Mouse (Mus musculus): ENCODE data around the gene Ramac.

GRCm38 (mm10) chr7:81740010-81740409, 22.7 kb upstream of the Ramac start:
- no peak for TF ChIP-seq CHD2 (IDR thresholded peaks at IDR 0.05; ENCODE audit: low read depth, low read length)
- TF ChIP-seq ZNF384 (IDR thresholded peaks at IDR 0.05; ENCODE audit: low read depth, low read length): no peak

Measured in ES-E14 (cell line).